Mouse (Mus musculus) limb, embryonic 14.5 days (tissue): Measurements from ENCODE around the gene Palld. TPM values are rescaled to one million over a fixed set of nuclear protein-coding genes. Genes with fewer than 3 reads are reported as not detected.

Experiments used
- ATAC-seq: fragments of 200-750 bp; cut with Nextera tagmentation; 2 replicates; pipeline ENCODE4 v1.8.0; 2017; ENCODE audit warnings: low read depth, moderate number of reproducible peaks, moderate TSS enrichment; ENCODE audit not compliant: low FRiP score
- DNase-seq: peaks from one replicate; pipeline ENCODE4 v3.0.0-alpha.2; 2015; ENCODE audit warnings: low spot score
- H3K27ac ChIP-seq: fragments of 300-500 bp; sonication (generic); replicated peaks from 2 replicates; pipeline ENCODE4 v1.5.1; 2014; ENCODE audit warnings: low read depth, mild to moderate bottlenecking, low read length, moderate library complexity, mixed read lengths
- H3K27me3 ChIP-seq: fragments of 300-500 bp; sonication (generic); 2 replicates; pipeline ENCODE4 v1.6.1; 2014; ENCODE audit warnings: low read length, mixed read lengths; ENCODE audit not compliant: control insufficient read depth, insufficient read depth
- H3K36me3 ChIP-seq: fragments of 300-500 bp; sonication (generic); 2 replicates; pipeline ENCODE4 v1.6.1; 2014; ENCODE audit warnings: mild to moderate bottlenecking, low read length, moderate library complexity, mixed read lengths; ENCODE audit not compliant: control insufficient read depth, insufficient read depth
- H3K4me1 ChIP-seq: fragments of 300-500 bp; sonication (generic); 2 replicates; pipeline ENCODE4 v1.6.1; 2014; ENCODE audit warnings: antibody characterized with exemption, low read length, mixed read lengths; ENCODE audit not compliant: control insufficient read depth, insufficient read depth
- H3K4me2 ChIP-seq: fragments of 300-500 bp; sonication (generic); replicated peaks from 2 replicates; pipeline ENCODE4 v1.6.1; 2014; ENCODE audit warnings: low read depth, mild to moderate bottlenecking, low read length, moderate library complexity; ENCODE audit not compliant: severe bottlenecking
- H3K4me3 ChIP-seq: fragments of 300-500 bp; sonication (generic); replicated peaks from 2 replicates; pipeline ENCODE4 v1.5.1; 2014; ENCODE audit warnings: low read length
- H3K9ac ChIP-seq: fragments of 300-500 bp; sonication (generic); 2 replicates; pipeline ENCODE4 v1.6.1; 2014; ENCODE audit warnings: mild to moderate bottlenecking, low read depth, low read length, moderate library complexity; ENCODE audit not compliant: severe bottlenecking
- H3K9me3 ChIP-seq: fragments of 300-500 bp; sonication (generic); 2 replicates; pipeline ENCODE4 v1.6.1; 2016; ENCODE audit warnings: low read length; ENCODE audit not compliant: control insufficient read depth
- POLR2A ChIP-seq: fragments of 200-500 bp; IDR thresholded peaks from 2 replicates; pipeline ENCODE4 v1.8.0; 2012; ENCODE audit warnings: inconsistent platforms, mild to moderate bottlenecking, moderate library complexity, borderline replicate concordance; ENCODE audit not compliant: insufficient read depth, insufficient read length; ENCODE audit errors: extremely low read depth
- WGBS: fragments of 180-500 bp; shearing (Covaris S2); extraction: QIAGEN DNeasy Blood & Tissue Kit; methylation state at CpG from one replicate; pipeline ENCODE4 v1.1.7; 2014; 5-methylcytosine and 5-hydroxymethylcytosine counted together
- polyA plus RNA-seq, 2 experiments: library from polyadenylated mRNA; depleted of rRNA in 1 of 2; stranded (reverse) in 1 of 2; unstranded in 1 of 2; fragments of >200 nt; fragmentation: Nextera tagmentation in 1 of 2; extraction: Ambion mirVana in 1 of 2; gene quantifications; 2 replicates each; pipeline versions ENCODE4 v1.2.1 to v1.2.3; 2012 to 2014

Palld gene
- polyA plus RNA-seq, 2 experiments, result 61.4 to 99.0 TPM

DNA sequence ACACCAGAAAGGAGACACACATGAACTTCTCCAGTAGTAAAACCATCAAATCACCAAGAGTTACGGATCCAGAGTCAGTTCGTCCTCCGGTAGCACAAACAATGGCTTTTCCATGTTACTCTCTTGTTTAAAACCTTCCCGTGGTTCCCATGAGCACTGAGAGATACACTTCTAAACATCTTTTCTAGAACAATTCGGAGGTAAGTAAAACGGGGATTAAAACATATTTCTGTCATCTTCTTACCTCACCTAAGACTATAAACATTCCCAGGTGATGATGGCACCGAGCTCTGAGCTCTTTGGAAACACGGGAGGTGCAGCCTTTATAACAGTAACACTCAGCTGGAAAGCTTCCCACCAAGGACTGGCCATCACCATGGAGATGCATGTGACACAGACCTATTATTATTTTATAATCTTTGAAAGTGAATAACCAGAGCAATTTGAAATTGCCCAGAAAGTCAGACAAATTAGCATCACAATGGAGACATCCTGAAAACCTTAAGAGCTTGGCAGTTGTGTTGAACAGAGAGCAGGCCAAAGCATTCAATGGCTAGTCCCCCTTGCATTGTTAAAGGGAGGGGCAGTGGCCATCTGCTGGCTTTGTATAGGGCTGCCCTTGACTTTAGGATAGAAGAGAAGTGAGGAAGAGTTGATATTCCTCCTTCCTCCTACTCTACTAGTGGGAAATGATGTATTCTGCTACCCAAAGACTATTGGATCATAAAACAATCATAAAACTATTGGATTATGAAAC is 385.6 kb downstream of the Palld start:
- H3K27me3 ChIP-seq, result no peaks in the 10 kb centered on the region
- ATAC-seq (no peak), DNase-seq (no peak)
- WGBS, result 80% methylated on average over 8 of the region's 8 CpGs
- TF ChIP-seq POLR2A, result no peak
- no peaks in the 10 kb centered on the region for H3K9me3 ChIP-seq
- H3K4me3 ChIP-seq, result no peak overlapping the region
- H3K36me3 ChIP-seq, result peaks cover 70% of the 10 kb centered on the region
- H3K4me1 ChIP-seq, result no peaks in the 10 kb centered on the region
- no peak overlapping the region for H3K4me2 ChIP-seq
- H3K27ac ChIP-seq, result no peak overlapping the region
- no peak overlapping the region for H3K9ac ChIP-seq

DNA sequence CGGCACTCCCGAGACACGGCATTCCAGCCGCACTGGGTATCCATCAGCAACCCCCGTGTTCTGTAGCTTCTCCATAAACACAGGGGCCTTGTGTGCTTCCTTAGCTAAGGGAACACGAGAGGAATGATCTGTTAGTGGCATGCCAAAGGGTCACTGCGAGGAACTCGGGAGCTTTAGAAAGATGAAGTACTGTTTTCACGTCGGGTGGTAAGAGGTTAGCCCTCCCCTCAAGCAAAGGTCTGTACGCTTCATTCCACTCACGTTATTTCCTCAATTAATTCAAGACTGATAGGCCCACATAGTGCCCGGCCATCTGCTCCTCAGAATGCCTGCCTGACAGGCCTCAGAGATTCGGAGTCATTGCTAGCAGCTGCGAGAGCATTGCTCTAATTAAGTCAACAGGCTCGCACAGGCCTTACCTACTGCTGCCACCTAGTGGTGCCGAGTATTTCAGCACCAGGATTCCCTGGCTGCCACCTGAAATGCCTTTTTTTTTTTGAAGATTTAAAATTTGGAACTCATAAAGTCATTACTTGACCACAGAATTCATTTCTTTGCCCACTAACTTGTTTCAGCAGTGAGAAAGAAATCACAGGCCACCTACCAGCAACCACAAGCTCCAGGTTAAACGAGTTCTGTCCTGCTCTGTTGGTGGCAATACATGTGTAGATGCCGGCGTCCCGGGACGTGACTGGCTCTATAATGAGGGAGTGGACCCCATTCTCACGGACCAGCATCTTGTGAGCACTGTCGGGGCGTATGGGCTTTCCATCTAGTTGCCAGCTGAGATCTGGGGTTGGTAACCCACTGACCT is 386.4 kb downstream of the Palld start:
- ATAC-seq, result peak; percentile 64; the same call in 1 of the 2 replicates
- Histone ChIP-seq H3K27ac (no peak overlapping the region), H3K4me3 (no peak overlapping the region), H3K9me3 (no peaks in the 10 kb centered on the region), H3K4me1 (no peaks in the 10 kb centered on the region), H3K4me2 (no peak overlapping the region), H3K9ac (no peak overlapping the region), H3K36me3 (peaks cover 71% of the 10 kb centered on the region), H3K27me3 (no peaks in the 10 kb centered on the region)
- WGBS, result 48% methylated on average over 25 of the region's 25 CpGs
- TF ChIP-seq POLR2A, result no peak
- peak; percentile 86 for DNase-seq

DNA sequence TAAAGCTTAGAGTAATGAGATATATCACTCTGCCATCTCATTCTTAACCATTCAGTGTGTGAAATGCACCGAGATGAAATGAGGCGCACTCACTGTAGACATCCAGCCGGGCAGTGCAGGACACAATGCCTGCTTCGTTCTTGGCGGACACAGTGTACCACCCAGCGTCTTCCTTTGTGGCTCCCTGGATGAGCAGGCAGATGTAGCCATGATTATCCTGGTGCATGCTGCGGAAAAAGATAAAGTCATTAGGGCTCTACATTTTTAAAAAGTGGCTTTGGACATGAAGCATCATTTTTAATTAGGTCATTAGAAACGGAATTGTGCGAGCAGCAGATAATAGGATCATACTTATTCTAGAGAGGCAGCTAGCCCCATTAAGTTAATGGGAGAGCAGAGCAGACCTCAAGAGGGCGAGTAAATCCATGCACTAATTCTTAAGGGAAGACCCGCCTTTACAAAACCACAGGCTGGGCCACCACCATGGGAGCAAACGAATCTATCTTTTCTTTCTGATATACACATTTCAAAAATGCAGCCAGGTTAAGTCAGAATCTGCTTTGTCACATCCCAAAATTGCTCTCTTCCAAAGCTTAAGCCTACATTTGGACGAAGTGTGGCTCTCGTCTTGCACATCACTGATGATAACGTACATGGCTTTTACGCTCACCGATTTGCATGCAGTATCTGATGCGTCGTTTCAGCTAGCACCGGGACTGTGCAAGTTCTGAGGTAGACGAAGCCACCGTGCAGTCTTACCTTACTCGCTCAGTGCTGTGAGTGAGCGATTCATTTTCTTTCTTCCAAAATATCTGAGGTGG is 387.2 kb downstream of the Palld start:
- Histone ChIP-seq H3K4me1 (no peaks in the 10 kb centered on the region), H3K9ac (no peak overlapping the region), H3K4me3 (no peak overlapping the region), H3K9me3 (no peaks in the 10 kb centered on the region), H3K36me3 (peaks cover 73% of the 10 kb centered on the region), H3K27ac (no peak overlapping the region), H3K4me2 (no peak overlapping the region), H3K27me3 (no peaks in the 10 kb centered on the region)
- 92% methylated on average over 24 of the region's 24 CpGs for WGBS
- TF ChIP-seq POLR2A, result no peak
- DNase-seq (no peak), ATAC-seq (no peak)

GRCm38 (mm10) chr8:61502277-61502676 is 400.2 kb downstream of the Palld start:
- Histone ChIP-seq H3K4me2 (no peak overlapping the region), H3K27me3 (no peaks in the 10 kb centered on the region), H3K4me1 (no peaks in the 10 kb centered on the region), H3K36me3 (peaks cover 9% of the 10 kb centered on the region; the same call in 1 of the 2 replicates), H3K9ac (no peak overlapping the region), H3K27ac (no peak overlapping the region), H3K9me3 (no peaks in the 10 kb centered on the region), H3K4me3 (no peak overlapping the region)
- DNase-seq (no peak), ATAC-seq (no peak)
- no peak for TF ChIP-seq POLR2A

DNA sequence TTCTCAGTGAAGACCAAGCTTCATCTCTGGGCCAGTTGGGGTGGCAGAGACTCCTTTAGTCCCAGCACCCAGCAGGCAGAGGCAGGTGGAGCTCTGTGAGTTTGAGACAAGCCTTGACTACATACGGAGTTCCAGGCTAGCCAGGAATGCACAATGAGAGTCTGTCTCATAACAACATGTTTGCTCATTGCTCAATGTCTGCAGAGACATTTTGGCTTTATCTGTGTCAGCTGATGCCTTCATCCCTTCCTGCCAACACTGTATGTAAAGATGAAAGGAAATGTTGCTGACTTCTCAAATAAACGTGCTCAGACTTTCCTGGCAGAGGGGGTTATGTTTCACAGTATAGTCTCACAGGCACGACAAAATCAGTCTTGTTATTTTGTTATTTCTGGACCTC is 401.6 kb downstream of the Palld start:
- Histone ChIP-seq H3K4me1 (no peaks in the 10 kb centered on the region), H3K4me2 (no peak overlapping the region), H3K9ac (no peak overlapping the region), H3K36me3 (peaks cover 12% of the 10 kb centered on the region; the same call in 1 of the 2 replicates), H3K9me3 (no peaks in the 10 kb centered on the region), H3K27ac (no peak overlapping the region), H3K27me3 (no peaks in the 10 kb centered on the region), H3K4me3 (no peak overlapping the region)
- ATAC-seq (no peak), DNase-seq (peak; percentile 8)
- TF ChIP-seq POLR2A, result no peak
- WGBS, result 44% methylated on average over 3 of the region's 3 CpGs
